Mouse (Mus musculus): ENCODE results near the gene Tox4. TPM values are rescaled to one million over a fixed set of nuclear protein-coding genes. Genes with fewer than 3 reads are reported as not detected.

Tox4 gene
- polyA plus RNA-seq (2014; fragmentation: Nextera tagmentation; extraction: Ambion mirVana): 54.8 and 56.2 TPM in 2 replicates

GRCm38 (mm10) chr14:52278932-52279746, at the start of gene Tox4, which contains the start of gene Rab2b:
Gene Tox4, plus strand, starts transcription at chr14:52279146.
Gene Rab2b, minus strand, starts transcription at chr14:52279545.
- under 1% methylated on average over 66 of the region's 66 CpGs for WGBS

GRCm38 (mm10) chr14:52232249-52232648, 46.7 kb upstream of the Tox4 start:
- ATAC-seq (replicated peaks; ENCODE audit: low FRiP score): no peak
- H3K27ac ChIP-seq (ENCODE audit: low read depth, low read length): no peak overlapping the region
- 83% methylated on average over 6 of the region's 6 CpGs for WGBS
- H3K4me3 ChIP-seq (ENCODE audit: low read depth, low read length): no peak overlapping the region
- no peaks in the 10 kb centered on the region for H3K4me1 ChIP-seq (replicated peaks; ENCODE audit: control insufficient read depth, insufficient read depth, low read length)
- H3K36me3 ChIP-seq (ENCODE audit: control insufficient read depth, insufficient read depth, low read length): peaks cover 20% of the 10 kb centered on the region
- H3K4me2 ChIP-seq (ENCODE audit: low read depth, low read length, severe bottlenecking): no peak overlapping the region
- no peaks in the 10 kb centered on the region for H3K9me3 ChIP-seq (ENCODE audit: control insufficient read depth, low read length)
- no peak for DNase-seq (ENCODE audit: low spot score)
- no peaks in the 10 kb centered on the region for H3K27me3 ChIP-seq (ENCODE audit: control insufficient read depth, insufficient read depth, low read length)
- no peak overlapping the region for H3K9ac ChIP-seq (ENCODE audit: low read length)

More at GRCm38 (mm10) chr14:52278932-52279746, at the start of gene Tox4, which contains the start of gene Rab2b:
- H3K9me3 ChIP-seq (ENCODE audit: control insufficient read depth, low read length): no peaks in the 10 kb centered on the region
- H3K4me2 ChIP-seq (ENCODE audit: low read depth, low read length, severe bottlenecking): peak within 1 kb of the TSS; percentile 67
- H3K9ac ChIP-seq (ENCODE audit: low read length): peak within 1 kb of the TSS; percentile 78
- DNase-seq (ENCODE audit: low spot score) (peak; percentile 99), ATAC-seq (replicated peaks; ENCODE audit: low FRiP score) (peak; percentile 99)
- H3K27me3 ChIP-seq (ENCODE audit: control insufficient read depth, insufficient read depth, low read length): no peaks in the 10 kb centered on the region
- peak within 1 kb of the TSS; percentile 69 for H3K27ac ChIP-seq (ENCODE audit: low read depth, low read length)
- H3K4me1 ChIP-seq (replicated peaks; ENCODE audit: control insufficient read depth, insufficient read depth, low read length): no peaks in the 10 kb centered on the region
- H3K36me3 ChIP-seq (ENCODE audit: control insufficient read depth, insufficient read depth, low read length): no peaks in the 10 kb centered on the region
- H3K4me3 ChIP-seq (ENCODE audit: low read depth, low read length): peak within 1 kb of the TSS; percentile 89

- DNase-seq (ENCODE audit: low spot score) (no peak), ATAC-seq (replicated peaks; ENCODE audit: low FRiP score) (no peak)
- Histone ChIP-seq H3K4me1 (replicated peaks; ENCODE audit: control insufficient read depth, insufficient read depth, low read length) (no peaks in the 10 kb centered on the region), H3K9me3 (ENCODE audit: control insufficient read depth, low read length) (no peaks in the 10 kb centered on the region), H3K4me2 (ENCODE audit: low read depth, low read length, severe bottlenecking) (no peak overlapping the region), H3K9ac (ENCODE audit: low read length) (no peak overlapping the region), H3K4me3 (ENCODE audit: low read depth, low read length) (no peak overlapping the region), H3K27ac (ENCODE audit: low read depth, low read length) (no peak overlapping the region), H3K36me3 (ENCODE audit: control insufficient read depth, insufficient read depth, low read length) (peaks cover 17% of the 10 kb centered on the region), H3K27me3 (ENCODE audit: control insufficient read depth, insufficient read depth, low read length) (no peaks in the 10 kb centered on the region)
- 96% methylated on average over 7 of the region's 7 CpGs for WGBS
These were observed 43.8 kb upstream of the Tox4 start for GRCm38 (mm10) chr14:52235165-52235564.

GRCm38 (mm10) chr14:52236216-52236615, 42.7 kb upstream of the Tox4 start:
- Histone ChIP-seq H3K4me3 (ENCODE audit: low read depth, low read length) (no peak overlapping the region), H3K4me1 (replicated peaks; ENCODE audit: control insufficient read depth, insufficient read depth, low read length) (no peaks in the 10 kb centered on the region), H3K9me3 (ENCODE audit: control insufficient read depth, low read length) (no peaks in the 10 kb centered on the region), H3K9ac (ENCODE audit: low read length) (no peak overlapping the region), H3K4me2 (ENCODE audit: low read depth, low read length, severe bottlenecking) (no peak overlapping the region), H3K27me3 (ENCODE audit: control insufficient read depth, insufficient read depth, low read length) (no peaks in the 10 kb centered on the region), H3K27ac (ENCODE audit: low read depth, low read length) (no peak overlapping the region), H3K36me3 (ENCODE audit: control insufficient read depth, insufficient read depth, low read length) (peaks cover 14% of the 10 kb centered on the region)
- no peak for DNase-seq (ENCODE audit: low spot score)
- no peak for ATAC-seq (replicated peaks; ENCODE audit: low FRiP score)
- 94% methylated on average over 1 of the region's 1 CpGs for WGBS

GRCm38 (mm10) chr14:52244041-52244689, 34.8 kb upstream of the Tox4 start:
- Histone ChIP-seq H3K4me1 (replicated peaks; ENCODE audit: control insufficient read depth, insufficient read depth, low read length) (peaks cover 2% of the 10 kb centered on the region; the same call in 1 of the 2 replicates), H3K9ac (ENCODE audit: low read length) (peak overlapping the region; percentile 70), H3K27me3 (ENCODE audit: control insufficient read depth, insufficient read depth, low read length) (no peaks in the 10 kb centered on the region), H3K4me2 (ENCODE audit: low read depth, low read length, severe bottlenecking) (peak overlapping the region; percentile 76), H3K4me3 (ENCODE audit: low read depth, low read length) (peak overlapping the region; percentile 80), H3K36me3 (ENCODE audit: control insufficient read depth, insufficient read depth, low read length) (no peaks in the 10 kb centered on the region), H3K9me3 (ENCODE audit: control insufficient read depth, low read length) (no peaks in the 10 kb centered on the region), H3K27ac (ENCODE audit: low read depth, low read length) (no peak overlapping the region)
- ATAC-seq (replicated peaks; ENCODE audit: low FRiP score) (peak; percentile 99), DNase-seq (ENCODE audit: low spot score) (peak; percentile 98)
- WGBS: 1% methylated on average over 32 of the region's 32 CpGs

GRCm38 (mm10) chr14:52244690-52245042, 34.3 kb upstream of the Tox4 start:
- Histone ChIP-seq H3K27ac (ENCODE audit: low read depth, low read length) (no peak overlapping the region), H3K9me3 (ENCODE audit: control insufficient read depth, low read length) (no peaks in the 10 kb centered on the region), H3K4me3 (ENCODE audit: low read depth, low read length) (peak overlapping the region; percentile 80), H3K27me3 (ENCODE audit: control insufficient read depth, insufficient read depth, low read length) (no peaks in the 10 kb centered on the region), H3K36me3 (ENCODE audit: control insufficient read depth, insufficient read depth, low read length) (no peaks in the 10 kb centered on the region), H3K4me2 (ENCODE audit: low read depth, low read length, severe bottlenecking) (peak overlapping the region; percentile 60), H3K9ac (ENCODE audit: low read length) (peak overlapping the region; percentile 70), H3K4me1 (replicated peaks; ENCODE audit: control insufficient read depth, insufficient read depth, low read length) (peaks cover 2% of the 10 kb centered on the region; the same call in 1 of the 2 replicates)
- ATAC-seq (replicated peaks; ENCODE audit: low FRiP score): no peak; the same call in 1 of the 2 replicates
- no peak for DNase-seq (ENCODE audit: low spot score)
- 15% methylated on average over 7 of the region's 7 CpGs for WGBS

- Histone ChIP-seq H3K4me1 (replicated peaks; ENCODE audit: control insufficient read depth, insufficient read depth, low read length) (peaks cover 2% of the 10 kb centered on the region; the same call in 1 of the 2 replicates), H3K27ac (ENCODE audit: low read depth, low read length) (no peak overlapping the region), H3K27me3 (ENCODE audit: control insufficient read depth, insufficient read depth, low read length) (no peaks in the 10 kb centered on the region), H3K4me3 (ENCODE audit: low read depth, low read length) (no peak overlapping the region), H3K9ac (ENCODE audit: low read length) (no peak overlapping the region), H3K4me2 (ENCODE audit: low read depth, low read length, severe bottlenecking) (no peak overlapping the region), H3K36me3 (ENCODE audit: control insufficient read depth, insufficient read depth, low read length) (no peaks in the 10 kb centered on the region), H3K9me3 (ENCODE audit: control insufficient read depth, low read length) (no peaks in the 10 kb centered on the region)
- DNase-seq (ENCODE audit: low spot score): no peak
- no peak for ATAC-seq (replicated peaks; ENCODE audit: low FRiP score)
- 87% methylated on average over 4 of the region's 4 CpGs for WGBS
These were observed 32.8 kb upstream of the Tox4 start for GRCm38 (mm10) chr14:52246129-52246528.

- H3K27ac ChIP-seq (ENCODE audit: low read depth, low read length): peak overlapping the region; percentile 85; the same call in 1 of the 2 replicates
- peak overlapping the region; percentile 85 for H3K9ac ChIP-seq (ENCODE audit: low read length)
- no peaks in the 10 kb centered on the region for H3K36me3 ChIP-seq (ENCODE audit: control insufficient read depth, insufficient read depth, low read length)
- peaks cover 6% of the 10 kb centered on the region; the same call in 1 of the 2 replicates for H3K4me1 ChIP-seq (replicated peaks; ENCODE audit: control insufficient read depth, insufficient read depth, low read length)
- DNase-seq (ENCODE audit: low spot score) (no peak), ATAC-seq (replicated peaks; ENCODE audit: low FRiP score) (no peak)
- no peaks in the 10 kb centered on the region for H3K27me3 ChIP-seq (ENCODE audit: control insufficient read depth, insufficient read depth, low read length)
- H3K4me2 ChIP-seq (ENCODE audit: low read depth, low read length, severe bottlenecking): peak overlapping the region; percentile 65
- H3K4me3 ChIP-seq (ENCODE audit: low read depth, low read length): peak overlapping the region; percentile 76
- H3K9me3 ChIP-seq (ENCODE audit: control insufficient read depth, low read length): no peaks in the 10 kb centered on the region
- WGBS: 12% methylated on average over 18 of the region's 18 CpGs
These were observed 22.4 kb upstream of the Tox4 start for GRCm38 (mm10) chr14:52256311-52257175.
